Mouse (Mus musculus) embryonic facial prominence, embryonic 15.5 days (tissue): ENCODE measurements around the gene Slc7a1. TPM values are rescaled to one million over a fixed set of nuclear protein-coding genes. Genes with fewer than 3 reads are reported as not detected.

ENCODE experiments used
- ATAC-seq: fragments of 200-750 bp; cut with Nextera tagmentation; 2 replicates; pipeline ENCODE4 v1.8.0; 2017; ENCODE audit warnings: low read depth, moderate TSS enrichment; ENCODE audit not compliant: insufficient number of reproducible peaks, low FRiP score, low TSS enrichment
- H3K27ac ChIP-seq: fragments of 300-500 bp; sonication (generic); replicated peaks from 2 replicates; pipeline ENCODE4 v1.5.1; 2015; ENCODE audit warnings: mild to moderate bottlenecking, inconsistent platforms
- H3K27me3 ChIP-seq: fragments of 300-500 bp; sonication (generic); 2 replicates; pipeline ENCODE4 v1.6.1; 2015; ENCODE audit warnings: inconsistent platforms
- H3K36me3 ChIP-seq: fragments of 300-500 bp; sonication (generic); 2 replicates; pipeline ENCODE4 v1.6.1; 2015; ENCODE audit warnings: mild to moderate bottlenecking, inconsistent platforms
- H3K4me1 ChIP-seq: fragments of 300-500 bp; sonication (generic); 2 replicates; pipeline ENCODE4 v1.6.1; 2015; ENCODE audit warnings: inconsistent platforms
- H3K4me2 ChIP-seq: fragments of 300-500 bp; sonication (generic); replicated peaks from 2 replicates; pipeline ENCODE4 v1.6.1; 2015; ENCODE audit warnings: mild to moderate bottlenecking, inconsistent platforms
- H3K4me3 ChIP-seq: fragments of 300-500 bp; sonication (generic); replicated peaks from 2 replicates; pipeline ENCODE4 v1.5.1; 2015; ENCODE audit warnings: mild to moderate bottlenecking, inconsistent platforms
- H3K9ac ChIP-seq: fragments of 300-500 bp; sonication (generic); 2 replicates; pipeline ENCODE4 v1.6.1; 2015; ENCODE audit warnings: inconsistent platforms
- H3K9me3 ChIP-seq: fragments of 300-500 bp; sonication (generic); replicated peaks from 2 replicates; pipeline ENCODE4 v1.6.1; 2016; ENCODE audit warnings: inconsistent platforms
- WGBS: fragments of 180-500 bp; shearing (Covaris S2); methylation state at CpG from one replicate; pipeline ENCODE4 v1.1.7; 2015; 5-methylcytosine and 5-hydroxymethylcytosine counted together
- polyA plus RNA-seq: library from polyadenylated mRNA; unstranded; fragments of >200 nt; fragmentation: Nextera tagmentation; extraction: Ambion mirVana; gene quantifications from 2 replicates; pipeline ENCODE4 v1.2.1, GENCODE M21; 2015

Gene Slc7a1
- polyA plus RNA-seq, 1 experiment from 2014 or later, result 19.1 TPM

DNA sequence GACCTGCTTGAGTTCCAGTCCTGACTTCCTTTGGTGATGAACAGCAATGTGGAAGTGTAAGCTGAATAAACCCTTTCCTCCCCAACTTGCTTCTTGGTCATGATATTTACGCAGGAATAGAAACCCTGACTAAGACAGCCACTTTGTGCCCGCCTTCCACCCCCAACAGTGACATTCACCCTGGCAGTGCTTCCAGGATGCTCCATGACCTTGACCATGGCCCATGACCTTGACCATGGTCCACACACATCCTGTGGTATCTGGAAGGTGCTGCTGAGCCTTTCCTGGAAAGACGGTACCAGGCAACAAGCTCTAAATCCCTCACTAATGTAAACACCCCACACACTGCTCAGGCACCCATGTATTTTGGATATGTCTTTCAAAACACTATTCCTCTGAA is 21.0 kb downstream of the Slc7a1 start:
- Histone ChIP-seq H3K36me3 (0 out of 2 replicates have a peak, but pooled peaks cover 4% of the 10 kb centered on the region), H3K27me3 (no peaks in the 10 kb centered on the region), H3K4me3 (no peak overlapping the region), H3K9ac (no peak overlapping the region), H3K27ac (no peak overlapping the region), H3K4me1 (peaks cover 6% of the 10 kb centered on the region), H3K9me3 (no peaks in the 10 kb centered on the region), H3K4me2 (no peak overlapping the region)
- ATAC-seq, result no peak
- 91% methylated on average over 3 of the region's 3 CpGs for WGBS

DNA sequence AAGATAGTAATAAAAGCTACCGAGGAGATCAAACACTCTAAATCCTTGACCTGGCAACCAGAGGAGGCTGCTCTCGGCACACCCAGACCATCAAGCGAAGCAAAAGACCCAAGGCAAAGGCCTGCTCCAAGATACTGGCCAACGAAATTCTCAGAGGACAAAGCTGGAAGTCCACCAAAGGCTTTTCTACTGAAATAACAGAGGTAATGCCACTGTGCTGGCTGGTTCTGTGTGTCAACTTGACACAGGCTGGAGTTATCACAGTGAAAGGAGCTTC is 21.5 kb downstream of the Slc7a1 start:
- no peak overlapping the region for H3K4me2 ChIP-seq
- H3K9ac ChIP-seq, result no peak overlapping the region
- no peak overlapping the region for H3K27ac ChIP-seq
- 73% methylated on average over 4 of the region's 4 CpGs for WGBS
- H3K4me1 ChIP-seq, result peaks cover 5% of the 10 kb centered on the region; the same call in 1 of the 2 replicates
- no peak for ATAC-seq
- H3K36me3 ChIP-seq, result 0 out of 2 replicates have a peak, but pooled peaks cover 4% of the 10 kb centered on the region
- H3K27me3 ChIP-seq, result no peaks in the 10 kb centered on the region
- H3K4me3 ChIP-seq, result no peak overlapping the region
- no peaks in the 10 kb centered on the region for H3K9me3 ChIP-seq

- H3K36me3 ChIP-seq, result 0 out of 2 replicates have a peak, but pooled peaks cover 4% of the 10 kb centered on the region
- no peak overlapping the region for H3K27ac ChIP-seq
- peaks cover 5% of the 10 kb centered on the region; the same call in 1 of the 2 replicates for H3K4me1 ChIP-seq
- ATAC-seq, result no peak
- H3K4me2 ChIP-seq, result no peak overlapping the region
- 88% methylated on average over 17 of the region's 17 CpGs for WGBS
- no peak overlapping the region for H3K4me3 ChIP-seq
- no peak overlapping the region for H3K9ac ChIP-seq
- no peaks in the 10 kb centered on the region for H3K9me3 ChIP-seq
- no peaks in the 10 kb centered on the region for H3K27me3 ChIP-seq
Measured at GRCm38 (mm10) chr5:148377439-148378231, 22.1 kb downstream of the Slc7a1 start.

GRCm38 (mm10) chr5:148376358-148376757 is 23.3 kb downstream of the Slc7a1 start:
- no peaks in the 10 kb centered on the region for H3K27me3 ChIP-seq
- no peak overlapping the region for H3K9ac ChIP-seq
- H3K4me2 ChIP-seq, result no peak overlapping the region
- H3K4me3 ChIP-seq, result no peak overlapping the region
- no peak overlapping the region for H3K27ac ChIP-seq
- H3K4me1 ChIP-seq, result peaks cover 5% of the 10 kb centered on the region; the same call in 1 of the 2 replicates
- 0 out of 2 replicates have a peak, but pooled peaks cover 4% of the 10 kb centered on the region for H3K36me3 ChIP-seq
- no peaks in the 10 kb centered on the region for H3K9me3 ChIP-seq
- WGBS, result 95% methylated on average over 8 of the region's 8 CpGs
- no peak for ATAC-seq

DNA sequence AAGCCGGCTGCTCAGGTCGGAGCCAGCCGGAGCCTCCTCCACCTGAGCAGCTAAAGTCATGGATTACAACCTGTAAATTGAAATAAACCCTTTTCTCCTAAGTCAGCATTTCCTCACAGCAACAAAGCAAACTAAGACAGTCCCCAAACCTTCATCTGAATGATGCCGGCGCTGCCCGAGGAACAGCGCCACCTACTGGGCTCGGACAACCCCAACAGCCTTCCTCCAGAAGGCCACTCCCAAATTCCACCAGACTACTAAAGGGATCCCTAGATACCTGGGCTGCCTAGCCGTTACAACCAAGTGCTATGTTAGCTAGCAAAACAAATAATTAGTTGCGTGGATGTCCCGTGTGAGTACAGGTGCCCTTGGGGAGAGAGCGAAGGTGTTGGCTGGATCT is 24.2 kb downstream of the Slc7a1 start:
- Histone ChIP-seq H3K27me3 (no peaks in the 10 kb centered on the region), H3K27ac (no peak overlapping the region), H3K9me3 (no peaks in the 10 kb centered on the region), H3K4me1 (peaks cover 5% of the 10 kb centered on the region; the same call in 1 of the 2 replicates), H3K9ac (no peak overlapping the region), H3K4me2 (no peak overlapping the region), H3K4me3 (no peak overlapping the region), H3K36me3 (0 out of 2 replicates have a peak, but pooled peaks cover 4% of the 10 kb centered on the region)
- no peak for ATAC-seq
- WGBS, result 70% methylated on average over 12 of the region's 12 CpGs

DNA sequence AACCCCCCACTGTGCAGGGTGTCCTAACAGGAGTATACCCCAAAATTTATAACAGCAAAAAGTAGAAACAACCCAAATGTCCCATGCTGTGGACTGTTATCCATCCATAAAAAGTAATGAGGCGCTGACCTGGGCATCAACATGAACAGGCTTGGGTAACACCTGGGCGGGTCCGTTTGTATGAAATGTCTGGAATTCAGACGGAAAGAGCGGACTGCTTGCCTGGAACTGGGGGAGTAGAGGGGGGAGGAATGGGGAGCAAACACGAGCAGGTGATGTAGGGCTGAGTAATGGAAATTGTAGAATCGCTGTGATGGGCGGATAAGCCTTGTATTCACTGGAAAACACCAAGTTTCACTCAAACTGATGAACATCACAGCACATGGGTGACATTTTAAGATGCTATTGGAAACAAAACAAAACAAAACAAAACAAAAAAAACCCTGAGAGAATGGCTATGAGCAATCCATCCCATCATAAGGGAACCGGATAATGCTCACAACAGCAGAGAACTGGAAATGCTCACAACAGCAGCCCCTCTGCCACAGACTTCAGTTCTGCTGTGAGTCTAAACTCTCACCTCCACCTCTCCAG is 26.5 kb downstream of the Slc7a1 start:
- Histone ChIP-seq H3K36me3 (0 out of 2 replicates have a peak, but pooled peaks cover 4% of the 10 kb centered on the region), H3K27ac (no peak overlapping the region), H3K4me1 (peaks cover 5% of the 10 kb centered on the region; the same call in 1 of the 2 replicates), H3K9ac (no peak overlapping the region), H3K27me3 (no peaks in the 10 kb centered on the region), H3K9me3 (no peaks in the 10 kb centered on the region), H3K4me3 (no peak overlapping the region), H3K4me2 (no peak overlapping the region)
- WGBS, result 66% methylated on average over 9 of the region's 9 CpGs
- ATAC-seq, result no peak

- H3K27me3 ChIP-seq, result no peaks in the 10 kb centered on the region
- H3K4me1 ChIP-seq, result peaks cover 5% of the 10 kb centered on the region; the same call in 1 of the 2 replicates
- 0 out of 2 replicates have a peak, but pooled peaks cover 4% of the 10 kb centered on the region for H3K36me3 ChIP-seq
- WGBS, result 79% methylated on average over 12 of the region's 12 CpGs
- no peak overlapping the region for H3K27ac ChIP-seq
- no peak overlapping the region for H3K9ac ChIP-seq
- H3K4me3 ChIP-seq, result no peak overlapping the region
- no peak for ATAC-seq
- H3K4me2 ChIP-seq, result no peak overlapping the region
- H3K9me3 ChIP-seq, result no peaks in the 10 kb centered on the region
Measured at GRCm38 (mm10) chr5:148372005-148372917, 27.4 kb downstream of the Slc7a1 start.

- no peak for ATAC-seq
- H3K4me2 ChIP-seq, result no peak overlapping the region
- 92% methylated on average over 9 of the region's 9 CpGs for WGBS
Measured at GRCm38 (mm10) chr5:148371375-148371774, 28.3 kb downstream of the Slc7a1 start.

GRCm38 (mm10) chr5:148370624-148371023 is 29.1 kb downstream of the Slc7a1 start:
- Histone ChIP-seq H3K9me3 (no peaks in the 10 kb centered on the region), H3K36me3 (no peaks in the 10 kb centered on the region), H3K27me3 (no peaks in the 10 kb centered on the region), H3K9ac (no peak overlapping the region), H3K4me1 (peaks cover 5% of the 10 kb centered on the region; the same call in 1 of the 2 replicates), H3K4me3 (no peak overlapping the region), H3K27ac (no peak overlapping the region), H3K4me2 (no peak overlapping the region)
- no peak for ATAC-seq
- WGBS, result 94% methylated on average over 1 of the region's 1 CpGs

More at GRCm38 (mm10) chr5:148371375-148371774, 28.3 kb downstream of the Slc7a1 start:
- H3K9me3 ChIP-seq, result no peaks in the 10 kb centered on the region
- no peak overlapping the region for H3K9ac ChIP-seq
- H3K4me3 ChIP-seq, result no peak overlapping the region
- H3K4me1 ChIP-seq, result peaks cover 5% of the 10 kb centered on the region; the same call in 1 of the 2 replicates
- H3K27ac ChIP-seq, result no peak overlapping the region
- H3K36me3 ChIP-seq, result 0 out of 2 replicates have a peak, but pooled peaks cover 2% of the 10 kb centered on the region
- no peaks in the 10 kb centered on the region for H3K27me3 ChIP-seq

DNA sequence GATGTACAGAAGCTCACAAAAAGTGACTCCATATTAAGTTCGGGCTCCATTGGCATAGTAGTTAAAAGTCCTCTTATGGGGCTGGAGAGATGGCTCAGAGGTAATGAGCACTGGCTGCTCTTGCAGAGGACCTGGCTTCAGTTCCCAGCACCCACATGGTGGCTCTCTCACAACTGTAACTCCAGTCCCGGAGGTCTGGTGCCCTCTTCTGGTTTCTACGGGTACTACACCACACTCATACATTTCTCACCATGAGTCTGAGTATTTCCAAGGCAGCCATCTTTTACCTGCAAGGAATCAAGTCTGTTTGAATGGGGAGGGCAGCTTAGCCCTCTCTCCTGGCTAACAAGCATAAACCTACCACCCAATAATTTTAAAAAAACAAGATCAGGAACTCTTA is 30.5 kb downstream of the Slc7a1 start:
- Histone ChIP-seq H3K4me1 (peaks cover 2% of the 10 kb centered on the region; the same call in 1 of the 2 replicates), H3K4me2 (no peak overlapping the region)

GRCm38 (mm10) chr5:148367816-148368215 is 31.9 kb downstream of the Slc7a1 start:
- Histone ChIP-seq H3K27ac (no peak overlapping the region), H3K4me3 (no peak overlapping the region), H3K4me2 (no peak overlapping the region), H3K9me3 (no peaks in the 10 kb centered on the region), H3K36me3 (no peaks in the 10 kb centered on the region), H3K27me3 (no peaks in the 10 kb centered on the region), H3K9ac (no peak overlapping the region), H3K4me1 (no peaks in the 10 kb centered on the region)
- no peak for ATAC-seq
- 85% methylated on average over 3 of the region's 3 CpGs for WGBS

More for the DNA sequence above, 30.5 kb downstream of the Slc7a1 start:
- ATAC-seq, result no peak
- Histone ChIP-seq H3K9me3 (no peaks in the 10 kb centered on the region), H3K27me3 (no peaks in the 10 kb centered on the region), H3K36me3 (no peaks in the 10 kb centered on the region), H3K27ac (no peak overlapping the region), H3K9ac (no peak overlapping the region), H3K4me3 (no peak overlapping the region)
- 94% methylated on average over 3 of the region's 3 CpGs for WGBS
